Mouse (Mus musculus) embryonic facial prominence, embryonic 11.5 days (tissue): ENCODE measurements around the gene Ago3. TPM values are rescaled to one million over a fixed set of nuclear protein-coding genes. Genes with fewer than 3 reads are reported as not detected.

Experiments used
- ATAC-seq: fragments of 200-750 bp; cut with Nextera tagmentation; replicated peaks from 2 replicates; pipeline ENCODE4 v1.8.0; 2017; ENCODE audit warnings: low read depth; ENCODE audit not compliant: insufficient number of reproducible peaks, low FRiP score, low TSS enrichment
- DNase-seq: peaks from one replicate; pipeline ENCODE4 v3.0.0-alpha.2; 2015; ENCODE audit warnings: low spot score
- H3K27ac ChIP-seq: fragments of 300-500 bp; sonication (generic); replicated peaks from 2 replicates; pipeline ENCODE4 v1.5.1; 2014; ENCODE audit warnings: mild to moderate bottlenecking, low read depth, low read length, control low read depth
- H3K27me3 ChIP-seq: fragments of 300-500 bp; sonication (generic); 2 replicates; pipeline ENCODE4 v1.6.1; 2014; ENCODE audit warnings: mild to moderate bottlenecking, low read length, moderate library complexity, mixed read lengths; ENCODE audit not compliant: control insufficient read depth, insufficient read depth
- H3K36me3 ChIP-seq: fragments of 300-500 bp; sonication (generic); replicated peaks from 2 replicates; pipeline ENCODE4 v1.6.1; 2014; ENCODE audit warnings: low read depth, mild to moderate bottlenecking, low read length, moderate library complexity, mixed read lengths; ENCODE audit not compliant: control insufficient read depth, insufficient read depth
- H3K4me1 ChIP-seq: fragments of 300-500 bp; sonication (generic); 2 replicates; pipeline ENCODE4 v1.6.1; 2014; ENCODE audit warnings: low read length, mixed read lengths; ENCODE audit not compliant: control insufficient read depth, insufficient read depth
- H3K4me2 ChIP-seq: fragments of 300-500 bp; sonication (generic); 2 replicates; pipeline ENCODE4 v1.6.1; 2014; ENCODE audit warnings: low read depth, mild to moderate bottlenecking, control low read depth, low read length, moderate library complexity
- H3K4me3 ChIP-seq: fragments of 300-500 bp; sonication (generic); 2 replicates; pipeline ENCODE4 v1.5.1; 2014; ENCODE audit warnings: low read depth, low read length, control low read depth
- H3K9ac ChIP-seq: fragments of 300-500 bp; sonication (generic); replicated peaks from 2 replicates; pipeline ENCODE4 v1.6.1; 2014; ENCODE audit warnings: mild to moderate bottlenecking, control low read depth, low read length
- H3K9me3 ChIP-seq: fragments of 300-500 bp; sonication (generic); replicated peaks from 2 replicates; pipeline ENCODE4 v1.6.1; 2016; ENCODE audit warnings: mild to moderate bottlenecking, low read length, inconsistent platforms, mixed read lengths; ENCODE audit not compliant: control insufficient read depth
- WGBS: fragments of 180-500 bp; shearing (Covaris S2); extraction: QIAGEN DNeasy Blood & Tissue Kit; methylation state at CpG from one replicate; pipeline ENCODE4 v1.1.7; 2014; 5-methylcytosine and 5-hydroxymethylcytosine counted together
- polyA plus RNA-seq: library from polyadenylated mRNA; unstranded; fragments of >200 nt; fragmentation: Nextera tagmentation; extraction: Ambion mirVana; gene quantifications from 2 replicates; pipeline ENCODE4 v1.2.1, GENCODE M21; 2014

Gene Ago3
- polyA plus RNA-seq, 1 experiment from 2014 or later = 12.8 TPM

GRCm38 (mm10) chr4:126412526-126412925, 16.8 kb downstream of the Ago3 start:
- no peak overlapping the region for H3K4me2 ChIP-seq
- no peak overlapping the region for H3K4me3 ChIP-seq
- H3K36me3 ChIP-seq = no peaks in the 10 kb centered on the region
- no peaks in the 10 kb centered on the region for H3K4me1 ChIP-seq
- H3K9ac ChIP-seq = no peak overlapping the region
- no peak for ATAC-seq
- WGBS = 92% methylated on average over 3 of the region's 3 CpGs
- H3K27me3 ChIP-seq = no peaks in the 10 kb centered on the region
- no peak overlapping the region for H3K27ac ChIP-seq
- no peak for DNase-seq
- H3K9me3 ChIP-seq = no peaks in the 10 kb centered on the region

- H3K27me3 ChIP-seq = no peaks in the 10 kb centered on the region
- ATAC-seq (no peak), DNase-seq (no peak)
- WGBS = 92% methylated on average over 9 of the region's 9 CpGs
- no peaks in the 10 kb centered on the region for H3K9me3 ChIP-seq
- H3K4me1 ChIP-seq = no peaks in the 10 kb centered on the region
- no peaks in the 10 kb centered on the region for H3K36me3 ChIP-seq
- no peak overlapping the region for H3K4me2 ChIP-seq
- no peak overlapping the region for H3K4me3 ChIP-seq
- no peak overlapping the region for H3K27ac ChIP-seq
- no peak overlapping the region for H3K9ac ChIP-seq
Observed at GRCm38 (mm10) chr4:126371497-126371896, 57.9 kb downstream of the Ago3 start.

GRCm38 (mm10) chr4:126360069-126360468, 69.3 kb downstream of the Ago3 start:
- ATAC-seq (no peak), DNase-seq (no peak)
- 95% methylated on average over 1 of the region's 1 CpGs for WGBS
- Histone ChIP-seq H3K36me3 (no peaks in the 10 kb centered on the region; the same call in 1 of the 2 replicates), H3K4me1 (no peaks in the 10 kb centered on the region), H3K9me3 (no peaks in the 10 kb centered on the region), H3K4me3 (no peak overlapping the region), H3K27ac (no peak overlapping the region), H3K4me2 (no peak overlapping the region), H3K9ac (no peak overlapping the region), H3K27me3 (no peaks in the 10 kb centered on the region)

- no peak overlapping the region for H3K9ac ChIP-seq
- WGBS = 79% methylated on average over 4 of the region's 4 CpGs
- no peaks in the 10 kb centered on the region for H3K9me3 ChIP-seq
- H3K27ac ChIP-seq = no peak overlapping the region
- no peak for DNase-seq
- peaks cover 3% of the 10 kb centered on the region; the same call in 1 of the 2 replicates for H3K36me3 ChIP-seq
- H3K4me1 ChIP-seq = no peaks in the 10 kb centered on the region
- H3K4me2 ChIP-seq = no peak overlapping the region
- H3K27me3 ChIP-seq = no peaks in the 10 kb centered on the region
- no peak overlapping the region for H3K4me3 ChIP-seq
- ATAC-seq = no peak
Observed at GRCm38 (mm10) chr4:126343451-126343850, 85.9 kb downstream of the Ago3 start.

GRCm38 (mm10) chr4:126339461-126339860, 89.9 kb downstream of the Ago3 start:
- Histone ChIP-seq H3K4me1 (no peaks in the 10 kb centered on the region), H3K27ac (no peak overlapping the region), H3K9ac (no peak overlapping the region), H3K4me2 (no peak overlapping the region), H3K27me3 (no peaks in the 10 kb centered on the region), H3K4me3 (no peak overlapping the region), H3K36me3 (no peaks in the 10 kb centered on the region; the same call in 1 of the 2 replicates), H3K9me3 (no peaks in the 10 kb centered on the region)
- ATAC-seq (no peak), DNase-seq (no peak)
- WGBS = 62% methylated on average over 4 of the region's 4 CpGs

GRCm38 (mm10) chr4:126332358-126332757, 97.0 kb downstream of the Ago3 start:
- H3K9ac ChIP-seq = no peak overlapping the region
- no peaks in the 10 kb centered on the region for H3K4me1 ChIP-seq
- no peak overlapping the region for H3K27ac ChIP-seq
- ATAC-seq (no peak), DNase-seq (no peak)
- H3K36me3 ChIP-seq = no peaks in the 10 kb centered on the region
- H3K4me3 ChIP-seq = no peak overlapping the region
- H3K4me2 ChIP-seq = no peak overlapping the region
- no peaks in the 10 kb centered on the region for H3K27me3 ChIP-seq
- H3K9me3 ChIP-seq = no peaks in the 10 kb centered on the region
- WGBS = 40% methylated on average over 3 of the region's 3 CpGs

GRCm38 (mm10) chr4:126331751-126332150, 97.6 kb downstream of the Ago3 start:
- no peak for ATAC-seq
- H3K27me3 ChIP-seq = no peaks in the 10 kb centered on the region
- no peaks in the 10 kb centered on the region for H3K9me3 ChIP-seq
- H3K4me3 ChIP-seq = no peak overlapping the region
- no peaks in the 10 kb centered on the region for H3K36me3 ChIP-seq
- H3K27ac ChIP-seq = no peak overlapping the region
- 81% methylated on average over 1 of the region's 1 CpGs for WGBS
- H3K4me1 ChIP-seq = no peaks in the 10 kb centered on the region
- no peak overlapping the region for H3K9ac ChIP-seq
- H3K4me2 ChIP-seq = no peak overlapping the region
- no peak for DNase-seq

GRCm38 (mm10) chr4:126330295-126330694, 99.1 kb downstream of the Ago3 start:
- DNase-seq (no peak), ATAC-seq (no peak)
- Histone ChIP-seq H3K4me1 (no peaks in the 10 kb centered on the region; the same call in none of the 2 replicates), H3K4me2 (no peak overlapping the region), H3K9me3 (no peaks in the 10 kb centered on the region), H3K27ac (no peak overlapping the region), H3K27me3 (peaks cover 5% of the 10 kb centered on the region), H3K36me3 (no peaks in the 10 kb centered on the region), H3K4me3 (no peak overlapping the region), H3K9ac (no peak overlapping the region)
- WGBS = 91% methylated on average over 4 of the region's 4 CpGs
